Mouse (Mus musculus): ENCODE data around the gene Unc45a.

Gene Unc45a

DNA sequence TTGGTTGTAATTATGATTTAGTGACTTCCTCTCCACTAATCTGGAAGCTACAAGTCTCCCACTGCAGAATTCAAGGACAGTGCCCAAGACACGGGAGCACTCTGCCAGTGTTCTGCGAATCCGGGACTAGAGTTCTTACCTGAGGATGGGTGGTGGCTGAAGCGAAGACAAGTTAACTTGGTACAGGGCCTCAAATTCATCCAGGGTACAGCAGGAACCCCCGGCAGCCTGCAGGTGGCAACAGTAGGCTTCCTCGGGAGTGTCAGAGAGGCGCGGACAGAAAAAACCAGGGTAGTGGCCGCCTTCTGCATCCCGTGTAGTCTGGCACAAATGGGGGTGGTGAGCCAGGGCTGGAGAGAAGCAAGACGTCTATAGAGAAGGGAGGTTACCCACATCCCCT lies at the start of gene Unc45a:
Gene Unc45a (minus strand): TSS at position 213 of the 400 bp plus-strand sequence.
- peak; percentile 80 to 86 for DNase-seq (ENCODE audit: low spot score in 2 of 2)

DNA sequence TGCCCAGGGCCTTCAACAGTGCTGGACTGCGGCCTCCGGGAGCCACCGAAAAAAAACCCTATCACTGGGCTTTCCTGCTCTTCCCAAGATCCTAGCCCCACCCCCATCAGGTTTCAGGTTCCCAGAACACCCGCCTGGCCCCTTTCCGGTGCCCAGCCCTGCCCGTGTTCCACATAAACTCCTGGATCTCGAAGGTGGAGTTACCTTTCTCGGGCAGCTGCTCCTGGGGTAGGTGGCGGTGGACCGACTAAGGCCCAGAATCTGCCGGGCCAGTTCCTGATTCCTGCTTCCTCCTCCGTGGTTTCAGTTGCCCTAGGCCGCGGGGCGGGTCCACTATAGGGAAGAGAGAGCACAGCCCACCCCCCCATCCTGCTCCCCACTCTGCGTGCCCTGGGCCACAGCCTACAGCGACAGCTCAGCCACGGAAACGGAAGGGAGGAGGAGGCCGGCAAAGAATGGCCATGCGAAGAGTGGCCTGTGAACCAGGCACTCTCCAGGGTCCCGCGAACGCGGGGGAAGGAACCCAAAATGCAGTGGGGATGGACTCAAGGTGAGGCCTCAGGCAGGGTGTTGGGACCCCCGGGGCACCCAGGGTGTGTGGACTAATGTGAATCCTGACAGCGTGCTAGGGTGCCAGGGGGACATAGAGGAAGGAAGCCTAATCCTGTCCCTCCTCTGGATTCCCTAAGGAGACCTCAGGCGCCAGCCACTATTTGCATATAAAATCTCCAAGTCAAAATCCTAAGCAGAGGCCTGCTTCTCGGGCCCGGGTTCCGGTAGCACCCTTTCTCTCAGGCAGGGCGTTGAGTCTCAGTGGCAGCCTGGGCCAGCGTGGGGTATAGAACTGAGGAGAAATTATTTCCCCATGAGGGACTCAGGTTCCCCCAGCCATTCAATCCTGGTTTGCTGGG lies 47.1 kb upstream of the Unc45a start, which contains the start of gene Fes:
Gene Fes (minus strand): TSS at position 314 of the 911 bp plus-strand sequence.
- DNase-seq (ENCODE audit: low spot score in 2 of 2): peak; percentile 74 to 85

DNA sequence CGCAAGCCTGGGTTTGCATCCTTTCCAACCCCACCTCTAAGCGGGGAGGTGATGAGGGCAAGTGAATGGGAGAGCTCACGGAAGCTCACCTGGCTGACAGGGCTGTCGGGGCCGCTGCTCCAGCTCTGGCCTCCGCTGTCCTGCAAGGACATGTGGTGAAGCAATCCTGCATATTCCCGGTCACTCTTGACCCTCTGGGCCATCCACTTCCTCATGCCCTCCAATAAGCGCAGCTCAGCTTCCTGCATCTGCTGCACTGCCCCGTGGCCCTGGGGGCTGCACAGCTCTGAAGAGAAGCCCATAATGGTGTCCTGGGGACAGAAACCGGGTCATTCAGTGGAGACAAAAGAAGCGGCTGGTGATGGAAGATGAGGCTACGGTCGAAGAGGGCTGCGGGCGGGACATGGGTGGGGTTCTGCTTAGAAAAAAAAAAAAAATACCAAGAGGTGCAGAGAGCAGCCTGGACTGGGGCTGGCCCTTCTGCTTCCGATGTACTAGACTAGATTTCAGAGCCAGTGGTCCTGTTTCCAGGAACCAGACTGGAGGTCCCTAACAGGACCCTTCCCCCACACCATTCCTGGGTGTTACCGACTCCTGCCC lies 46.3 kb upstream of the Unc45a start:
- peak in 1 of 2 experiments; percentile 74 for DNase-seq (ENCODE audit: low spot score in 2 of 2)

DNA sequence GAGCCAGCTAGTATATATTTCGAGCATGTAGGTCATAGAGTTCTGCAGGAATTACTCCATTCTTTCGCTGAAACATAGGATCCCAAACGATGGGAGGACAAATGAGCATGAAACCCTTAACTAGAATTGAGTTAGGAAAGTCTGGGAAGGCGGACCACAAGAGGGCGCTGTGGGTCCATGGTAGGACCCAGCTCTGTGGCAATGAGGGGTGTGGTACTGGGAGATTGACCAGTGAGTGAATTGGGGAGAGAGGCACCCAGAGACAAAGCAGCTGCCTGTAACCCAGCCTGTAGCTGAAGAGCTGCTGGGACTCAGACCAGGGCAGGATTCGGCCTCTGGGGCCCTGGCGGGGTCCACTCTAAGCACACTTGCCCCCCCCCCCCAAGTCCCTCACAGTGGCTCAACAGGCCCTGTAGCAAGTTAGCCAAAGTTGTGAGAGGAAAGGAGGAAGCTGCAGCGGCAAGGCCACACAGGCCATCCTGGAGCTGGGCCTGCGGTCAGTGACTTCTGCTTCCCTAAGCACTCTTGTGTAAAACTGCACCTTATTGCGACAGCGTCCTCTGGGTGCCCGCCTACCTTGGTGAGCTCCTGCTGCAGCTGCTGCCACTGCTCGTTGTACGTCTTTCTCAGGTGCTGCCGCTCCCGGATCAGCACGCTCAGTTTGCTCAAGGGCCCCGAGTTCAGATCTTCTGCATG lies 45.6 kb upstream of the Unc45a start:
- peak; percentile 88 to 98 for DNase-seq (ENCODE audit: low spot score in 2 of 2)

DNA sequence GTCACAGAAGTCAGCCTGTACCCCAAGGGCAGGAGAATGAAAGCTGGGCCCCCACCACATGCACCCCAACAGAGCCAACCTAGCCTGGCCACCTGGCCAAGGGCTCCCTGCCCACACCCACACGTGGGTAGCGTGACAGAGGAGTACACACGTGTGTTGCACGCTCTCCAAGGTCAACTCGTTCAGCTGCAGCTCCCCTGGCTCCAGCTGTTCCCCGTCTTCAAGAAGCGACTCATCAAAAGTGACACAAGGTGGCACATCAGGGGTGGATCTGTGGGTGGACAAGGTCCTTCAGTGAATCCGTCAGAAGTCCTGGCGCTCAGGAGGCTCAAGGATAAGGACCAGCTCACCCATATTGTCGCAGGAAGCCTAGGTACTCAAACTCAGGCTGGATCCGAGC lies 42.1 kb upstream of the Unc45a start:
- DNase-seq (ENCODE audit: low spot score in 2 of 2): no peak

DNA sequence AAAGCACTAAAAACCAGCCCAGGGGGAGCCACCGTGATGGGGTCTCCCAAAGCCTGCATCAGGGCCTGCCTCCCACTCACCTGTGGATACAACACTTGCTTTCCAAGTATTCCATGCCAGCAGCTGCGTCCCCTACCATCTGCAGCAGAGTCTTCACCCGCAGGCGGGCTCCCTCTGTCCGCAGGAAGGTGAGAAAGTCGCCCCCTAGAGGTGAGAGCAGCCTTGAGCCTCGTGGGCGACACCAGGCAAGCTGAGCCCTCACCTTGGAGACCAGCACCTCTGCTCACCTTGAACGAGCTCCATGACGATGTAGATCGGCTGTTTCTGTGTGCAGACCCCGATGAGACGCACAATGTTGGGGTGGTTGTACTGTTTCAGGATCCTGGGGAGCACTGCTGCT lies 38.7 kb upstream of the Unc45a start:
- DNase-seq (ENCODE audit: low spot score in 2 of 2): no peak

DNA sequence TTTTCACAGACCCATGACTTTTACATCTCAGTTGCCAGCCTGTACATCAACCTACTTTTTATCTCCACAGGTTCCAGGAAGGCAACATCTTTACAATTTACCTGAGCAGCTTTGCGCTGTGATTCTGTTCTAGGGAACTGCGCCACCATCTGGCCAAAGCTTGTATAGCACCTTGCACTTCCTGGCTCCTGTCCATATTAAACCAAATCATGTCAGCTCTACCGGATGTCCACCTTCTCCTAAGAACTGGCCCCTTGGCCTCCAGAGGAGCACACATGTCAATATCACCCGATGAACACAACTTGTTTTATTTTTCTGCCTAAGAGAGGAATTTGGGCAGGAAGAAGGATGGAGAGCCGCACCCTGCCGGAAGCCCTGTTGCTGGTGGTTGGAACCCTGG lies 36.7 kb upstream of the Unc45a start:
- peak; percentile 62 to 89 for DNase-seq (ENCODE audit: low spot score in 2 of 2)

DNA sequence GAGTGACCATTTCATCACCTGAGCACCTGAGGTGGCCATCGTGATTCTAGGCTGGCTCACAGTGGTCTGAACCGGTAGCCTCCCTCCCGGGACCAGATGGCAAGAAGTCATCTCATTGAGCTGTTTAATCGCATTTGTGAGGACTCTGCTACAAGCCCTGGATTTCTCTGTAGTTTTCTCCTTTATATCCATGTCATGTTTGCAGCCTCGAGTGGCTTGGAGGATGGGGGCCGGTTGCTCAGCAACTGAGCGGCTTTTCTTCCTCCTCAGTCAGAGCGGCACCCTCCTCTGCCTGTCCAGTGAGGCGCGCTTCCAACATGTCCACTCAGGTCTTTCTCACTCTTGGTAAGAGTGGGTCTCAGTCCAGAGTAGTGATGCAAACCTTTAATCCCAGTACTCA lies 35.4 kb upstream of the Unc45a start:
- DNase-seq (ENCODE audit: low spot score in 2 of 2): no peak

DNA sequence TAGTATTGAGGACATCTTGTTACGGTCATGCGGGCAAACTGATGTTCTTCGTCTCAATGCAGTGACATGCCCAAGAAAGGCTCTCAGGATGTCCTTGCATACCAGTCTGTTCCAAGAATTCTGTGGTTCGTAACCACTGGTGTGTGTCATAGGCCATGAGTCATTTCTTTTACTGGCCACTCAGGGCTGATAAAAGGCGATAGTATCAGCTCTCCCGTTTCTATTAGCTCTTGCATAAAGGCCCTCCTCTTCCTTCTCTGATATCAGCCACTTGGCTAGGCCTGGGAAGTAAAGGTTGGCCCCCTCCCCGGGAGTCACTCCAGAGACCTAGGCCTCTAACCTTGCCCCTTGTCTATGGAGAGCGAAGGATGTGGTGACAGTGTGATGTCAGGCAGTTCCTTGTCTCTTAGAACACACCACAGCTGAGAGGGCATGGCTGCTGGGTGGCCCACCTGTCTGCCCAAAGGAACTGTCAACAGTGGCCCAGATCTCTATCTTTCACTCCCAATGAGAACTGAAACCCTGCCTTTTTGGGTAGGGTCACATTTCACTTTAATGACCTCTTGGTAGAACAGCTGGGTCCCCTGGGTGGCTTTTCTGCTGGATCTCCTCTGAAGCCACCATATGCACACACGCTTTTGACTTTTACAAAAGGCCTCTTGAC lies 34.7 kb upstream of the Unc45a start:
- no peak for DNase-seq (ENCODE audit: low spot score in 2 of 2)

DNA sequence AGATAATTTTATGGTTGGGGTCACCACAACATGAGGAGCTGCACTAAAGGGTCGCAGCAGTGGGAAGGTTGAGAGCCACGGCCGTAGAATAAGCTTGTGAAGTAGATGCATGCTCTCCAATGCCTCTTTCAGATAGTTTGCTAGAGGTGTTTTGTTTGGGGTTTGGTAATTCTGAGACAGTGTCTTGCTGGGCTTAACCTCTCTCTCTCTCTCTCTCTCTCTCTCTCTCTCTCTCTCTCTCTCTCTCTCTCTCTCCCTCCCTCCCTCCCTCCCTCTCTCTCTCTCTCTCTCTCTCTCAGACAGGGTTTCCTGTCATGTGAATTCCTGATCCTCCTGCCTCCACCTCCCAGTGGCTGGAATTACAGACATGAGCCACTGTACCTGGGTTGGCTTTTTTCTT lies 33.9 kb upstream of the Unc45a start:
- DNase-seq (ENCODE audit: low spot score in 2 of 2): no peak

DNA sequence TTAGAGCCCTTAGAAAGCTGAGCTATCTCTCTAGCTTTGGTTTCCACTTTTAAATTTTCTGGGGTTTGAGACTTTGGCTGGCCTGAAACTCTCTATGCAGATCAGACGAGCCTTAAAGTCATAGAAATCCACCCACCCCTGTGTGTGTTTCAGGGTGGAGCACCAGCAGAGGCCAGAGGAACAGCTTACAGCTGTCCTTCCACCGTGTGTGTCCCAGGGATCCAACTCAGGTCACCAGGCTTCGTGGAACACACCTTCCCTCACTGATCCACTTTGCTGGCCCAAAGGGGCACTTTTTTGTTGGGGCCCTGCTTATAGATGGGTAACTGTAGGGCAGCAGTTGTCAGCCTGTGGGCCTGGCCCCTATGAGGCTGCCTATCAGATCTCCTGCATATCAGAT lies 33.5 kb upstream of the Unc45a start:
- DNase-seq (ENCODE audit: low spot score in 2 of 2): no peak

DNA sequence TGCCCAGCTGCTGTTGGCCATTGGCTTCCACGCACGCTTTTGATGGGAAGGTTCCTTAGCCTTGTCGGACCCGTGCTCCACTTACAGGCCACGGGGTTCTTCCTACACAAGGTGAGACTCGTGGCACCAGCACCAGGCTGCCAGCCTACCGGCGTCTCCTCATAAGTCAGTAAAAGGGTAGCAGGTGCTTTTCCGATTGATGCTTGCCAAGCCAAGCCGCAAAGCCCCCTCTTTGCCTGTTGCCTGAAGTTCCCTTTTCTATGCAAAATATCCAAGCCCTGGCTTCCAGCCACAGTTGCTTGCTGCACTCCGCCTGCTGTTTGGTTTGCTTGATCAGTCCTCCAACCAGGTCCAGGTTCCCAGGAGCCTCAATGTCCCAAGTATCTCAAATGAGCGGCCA lies 33.0 kb upstream of the Unc45a start:
- DNase-seq (ENCODE audit: low spot score in 2 of 2): no peak

DNA sequence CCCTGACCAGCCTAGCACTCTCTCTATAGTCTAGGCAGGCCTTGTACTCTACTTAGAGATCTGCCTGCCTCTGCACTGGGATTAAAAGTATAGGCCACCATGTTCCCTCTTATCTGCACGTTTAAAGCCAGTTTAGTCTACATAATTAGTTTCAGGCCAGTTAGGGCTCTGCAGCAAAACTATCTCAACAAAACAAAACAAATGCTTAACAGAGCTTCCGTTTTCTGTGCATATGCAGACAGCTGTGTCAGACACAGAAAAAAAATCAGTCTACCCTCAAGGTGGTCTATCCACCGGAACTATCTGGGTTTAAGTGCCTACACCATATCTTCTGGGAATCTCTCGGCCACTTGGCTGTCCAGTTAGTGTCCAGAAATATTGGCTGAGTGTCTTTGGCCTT lies 32.5 kb upstream of the Unc45a start:
- DNase-seq (ENCODE audit: low spot score in 2 of 2): no peak

DNA sequence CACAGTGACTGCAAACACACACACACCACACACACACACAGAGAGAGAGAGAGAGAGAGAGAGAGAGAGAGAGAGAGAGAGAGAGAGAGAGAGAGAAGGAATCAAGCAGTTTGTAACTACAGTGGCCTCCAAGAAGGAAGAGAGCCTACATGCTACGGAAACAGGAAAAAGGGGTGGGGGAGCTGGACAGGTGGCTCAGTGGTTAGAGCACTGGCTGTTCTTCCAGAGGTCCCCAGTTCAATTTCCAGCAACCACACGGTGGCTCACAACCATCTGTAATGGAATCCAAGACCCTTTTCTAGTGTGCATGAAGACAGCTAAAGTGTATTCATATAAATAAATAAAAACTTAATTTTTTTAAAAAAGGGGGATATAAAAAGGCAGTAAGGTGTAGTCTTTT lies 31.9 kb upstream of the Unc45a start:
- DNase-seq (ENCODE audit: low spot score in 2 of 2): no peak

DNA sequence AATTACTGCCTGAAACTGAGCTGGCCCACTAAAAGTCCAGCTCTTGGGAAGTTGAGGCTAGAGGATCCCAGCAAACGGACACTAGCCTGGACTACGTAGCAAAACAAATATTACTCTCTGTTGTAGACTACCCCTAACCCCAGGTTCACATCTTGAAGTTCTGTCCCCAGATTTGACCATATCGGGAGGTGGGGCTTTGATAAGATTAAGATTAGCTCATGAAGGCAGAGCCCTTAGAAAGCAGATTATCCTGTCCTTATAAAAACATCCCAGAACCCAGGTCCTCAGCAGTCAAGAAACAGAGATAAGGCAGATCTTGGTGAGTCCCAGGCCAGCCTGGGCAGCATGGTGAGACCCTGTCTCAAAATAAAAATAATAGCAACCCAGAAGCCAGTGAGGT lies 31.4 kb upstream of the Unc45a start:
- no peak for DNase-seq (ENCODE audit: low spot score in 2 of 2)

DNA sequence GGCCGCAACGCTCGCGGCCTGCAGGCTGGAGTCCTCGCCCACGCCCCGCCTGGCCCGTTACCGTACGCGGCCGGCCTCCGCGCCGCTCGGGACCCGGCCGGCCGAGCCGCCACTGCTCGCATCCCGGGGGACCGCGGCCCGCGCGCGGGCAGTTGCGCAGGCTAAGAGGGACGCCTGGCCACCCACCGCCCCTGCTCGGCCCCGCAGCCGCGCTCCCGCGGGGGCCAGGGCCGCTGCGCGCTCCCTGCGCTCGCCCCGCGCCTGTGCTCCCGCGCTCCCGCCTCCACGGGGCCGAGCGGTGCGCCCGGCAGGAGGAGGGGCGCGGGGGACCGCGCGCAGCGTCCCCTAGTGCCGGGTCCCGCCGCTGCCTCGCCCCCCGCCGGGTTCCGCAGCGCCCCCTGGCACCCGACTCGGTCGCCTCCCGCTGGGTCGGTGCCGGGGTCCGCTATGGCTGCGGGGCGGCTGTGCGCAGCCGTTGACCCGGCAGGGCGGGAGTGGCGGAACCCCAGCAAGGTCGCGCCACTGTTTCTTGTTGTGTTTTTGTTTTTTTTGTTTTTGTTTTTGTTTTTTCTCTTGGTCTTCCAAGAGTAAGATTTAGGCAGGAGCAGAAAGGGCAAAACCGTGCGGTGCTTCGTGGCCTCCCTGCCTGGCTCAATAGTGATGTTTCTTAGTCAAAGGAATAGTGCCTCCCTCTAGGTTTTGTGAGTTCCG lies 30.4 kb upstream of the Unc45a start, which contains the start of gene Man2a2:
Gene Man2a2 (minus strand): TSS at position 335 of the 711 bp plus-strand sequence.
- DNase-seq (ENCODE audit: low spot score in 2 of 2): peak; percentile 74 to 91

DNA sequence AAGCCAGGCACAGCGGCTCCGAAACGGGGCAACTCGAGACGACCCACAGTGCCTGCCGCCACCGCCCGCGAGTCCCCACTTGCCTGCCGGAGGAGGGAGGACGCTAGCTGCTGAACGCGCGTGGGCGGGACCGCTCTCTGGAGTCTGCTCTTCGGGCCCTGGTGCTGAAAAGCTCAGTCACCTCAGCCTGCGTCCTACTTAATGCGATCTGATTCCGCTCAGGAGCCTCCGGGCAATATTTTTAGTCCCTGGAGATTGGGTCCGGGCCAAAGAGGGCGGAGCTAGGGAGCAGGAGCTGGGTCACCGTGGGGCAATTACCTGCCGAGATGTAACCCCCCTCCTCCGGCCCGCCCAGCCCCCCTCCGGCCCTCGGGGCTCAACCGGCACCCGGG lies 29.8 kb upstream of the Unc45a start:
- DNase-seq (ENCODE audit: low spot score in 2 of 2): peak; percentile 68 to 86

DNA sequence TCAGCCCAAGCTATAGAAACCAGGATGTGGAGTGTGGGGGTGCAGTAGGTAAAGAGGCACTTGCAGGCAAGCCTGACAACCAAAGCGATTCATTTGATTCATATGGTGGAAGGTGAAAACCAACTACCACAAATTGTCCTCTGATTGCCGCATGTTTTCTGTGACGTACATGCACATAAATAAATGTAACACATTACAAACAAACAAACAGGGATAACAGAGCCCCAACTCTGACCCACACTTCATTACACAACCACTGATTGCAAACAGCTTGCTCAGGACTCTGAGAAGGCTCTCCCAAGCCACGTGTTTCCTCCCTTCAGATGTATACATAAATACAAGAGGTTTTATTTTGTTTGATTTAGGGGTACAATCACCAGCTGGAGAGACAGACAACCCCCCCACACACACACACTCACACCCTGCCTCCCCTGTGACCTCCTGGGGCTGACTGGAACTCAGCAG lies 29.2 kb upstream of the Unc45a start:
- no peak for DNase-seq (ENCODE audit: low spot score in 2 of 2)

DNA sequence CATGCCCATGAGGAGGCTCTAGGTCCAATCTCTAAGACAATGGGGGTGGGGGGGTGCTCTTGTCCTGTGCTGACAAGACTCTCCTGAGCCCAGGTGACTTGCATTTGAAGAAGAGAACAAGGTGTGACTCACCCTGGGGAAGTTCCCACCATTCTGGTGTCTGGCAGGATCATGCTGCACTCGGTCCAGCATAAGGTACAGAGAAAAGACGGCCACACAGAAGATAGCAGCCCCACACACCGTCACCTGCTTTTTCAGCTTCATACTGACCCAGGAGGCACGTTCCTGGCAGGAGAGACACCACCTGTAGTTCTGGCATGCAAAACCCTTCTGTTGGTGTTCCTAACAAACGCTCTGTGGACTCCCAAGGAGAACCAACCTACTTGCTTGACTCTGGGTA lies 28.7 kb upstream of the Unc45a start:
- no peak for DNase-seq (ENCODE audit: low spot score in 2 of 2)

DNA sequence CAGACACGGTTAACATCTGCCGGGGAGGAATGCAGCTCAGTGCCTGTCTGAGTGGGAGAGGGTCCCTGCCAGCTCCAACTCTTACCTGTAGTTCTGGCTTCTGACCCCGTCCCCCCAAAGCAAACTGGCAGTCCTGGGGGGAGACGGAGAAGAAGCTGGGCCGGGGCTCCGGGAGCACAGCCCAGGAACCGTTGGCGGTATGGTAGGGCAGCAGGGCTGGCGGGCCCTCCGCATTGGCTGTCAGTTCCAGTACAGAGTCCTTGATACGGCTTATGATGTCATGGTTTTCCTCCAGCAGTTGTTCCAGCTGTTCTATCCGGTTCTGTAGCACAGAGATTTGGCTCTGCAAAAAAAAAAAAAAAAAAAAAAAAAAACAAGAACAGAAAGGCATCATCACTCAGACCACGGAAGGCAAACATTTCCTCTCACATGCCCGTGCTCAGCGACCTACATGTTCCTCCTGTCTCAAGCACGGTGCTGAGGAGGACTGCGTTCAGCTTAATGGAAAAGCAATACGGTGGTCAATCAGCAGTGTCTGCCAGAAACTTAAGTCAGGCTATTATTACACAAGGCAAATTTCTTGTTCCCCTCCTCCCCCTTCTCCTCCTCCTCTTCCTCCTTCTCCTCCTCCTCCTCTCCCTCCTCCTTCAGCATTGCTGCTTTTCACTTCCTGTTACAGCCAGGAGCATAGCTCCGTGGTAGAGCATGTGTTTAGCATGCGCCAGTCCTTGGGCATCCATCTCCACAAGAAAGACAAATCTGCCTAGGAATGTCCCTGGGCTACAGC lies 28.0 kb upstream of the Unc45a start:
- no peak for DNase-seq (ENCODE audit: low spot score in 2 of 2)
